Mouse (Mus musculus) embryonic facial prominence, embryonic 12.5 days (tissue): ENCODE data around the gene Uqcr11. TPM values are rescaled to one million over a fixed set of nuclear protein-coding genes. Genes with fewer than 3 reads are reported as not detected.

Experiments
- ATAC-seq: fragments of 200-750 bp; cut with Nextera tagmentation; 2 replicates; pipeline ENCODE4 v1.8.0; 2017; ENCODE audit not compliant: insufficient number of reproducible peaks, insufficient read depth, low FRiP score, low TSS enrichment
- H3K27ac ChIP-seq: fragments of 300-500 bp; sonication (generic); 2 replicates; pipeline ENCODE4 v1.5.1; 2016; ENCODE audit warnings: mild to moderate bottlenecking
- H3K27me3 ChIP-seq: fragments of 300-500 bp; sonication (generic); 2 replicates; pipeline ENCODE4 v1.6.1; 2016; ENCODE audit warnings: mild to moderate bottlenecking, moderate library complexity
- H3K36me3 ChIP-seq: fragments of 300-500 bp; sonication (generic); 2 replicates; pipeline ENCODE4 v1.6.1; 2016; ENCODE audit warnings: mild to moderate bottlenecking
- H3K4me1 ChIP-seq: fragments of 300-500 bp; sonication (generic); 2 replicates; pipeline ENCODE4 v1.6.1; 2016
- H3K4me2 ChIP-seq: fragments of 300-500 bp; sonication (generic); replicated peaks from 2 replicates; pipeline ENCODE4 v1.6.1; 2016; ENCODE audit warnings: mild to moderate bottlenecking, moderate library complexity
- H3K4me3 ChIP-seq: fragments of 300-500 bp; sonication (generic); 2 replicates; pipeline ENCODE4 v1.5.1; 2016; ENCODE audit warnings: mild to moderate bottlenecking
- H3K9ac ChIP-seq: fragments of 300-500 bp; sonication (generic); 2 replicates; pipeline ENCODE4 v1.6.1; 2016; ENCODE audit warnings: mild to moderate bottlenecking, moderate library complexity
- H3K9me3 ChIP-seq: fragments of 300-500 bp; sonication (generic); 2 replicates; pipeline ENCODE4 v1.6.1; 2016; ENCODE audit warnings: mild to moderate bottlenecking, moderate library complexity
- WGBS: fragments of 180-500 bp; shearing (Covaris S2); methylation state at CpG from one replicate; pipeline ENCODE4 v1.1.7; 2016; 5-methylcytosine and 5-hydroxymethylcytosine counted together
- polyA plus RNA-seq: library from polyadenylated mRNA; unstranded; fragments of >200 nt; fragmentation: Nextera tagmentation; extraction: Ambion mirVana; gene quantifications from 2 replicates; pipeline ENCODE4 v1.2.1, GENCODE M21; 2016

The Uqcr11 gene
- 403 and 464 TPM in 2 replicates for polyA plus RNA-seq

DNA sequence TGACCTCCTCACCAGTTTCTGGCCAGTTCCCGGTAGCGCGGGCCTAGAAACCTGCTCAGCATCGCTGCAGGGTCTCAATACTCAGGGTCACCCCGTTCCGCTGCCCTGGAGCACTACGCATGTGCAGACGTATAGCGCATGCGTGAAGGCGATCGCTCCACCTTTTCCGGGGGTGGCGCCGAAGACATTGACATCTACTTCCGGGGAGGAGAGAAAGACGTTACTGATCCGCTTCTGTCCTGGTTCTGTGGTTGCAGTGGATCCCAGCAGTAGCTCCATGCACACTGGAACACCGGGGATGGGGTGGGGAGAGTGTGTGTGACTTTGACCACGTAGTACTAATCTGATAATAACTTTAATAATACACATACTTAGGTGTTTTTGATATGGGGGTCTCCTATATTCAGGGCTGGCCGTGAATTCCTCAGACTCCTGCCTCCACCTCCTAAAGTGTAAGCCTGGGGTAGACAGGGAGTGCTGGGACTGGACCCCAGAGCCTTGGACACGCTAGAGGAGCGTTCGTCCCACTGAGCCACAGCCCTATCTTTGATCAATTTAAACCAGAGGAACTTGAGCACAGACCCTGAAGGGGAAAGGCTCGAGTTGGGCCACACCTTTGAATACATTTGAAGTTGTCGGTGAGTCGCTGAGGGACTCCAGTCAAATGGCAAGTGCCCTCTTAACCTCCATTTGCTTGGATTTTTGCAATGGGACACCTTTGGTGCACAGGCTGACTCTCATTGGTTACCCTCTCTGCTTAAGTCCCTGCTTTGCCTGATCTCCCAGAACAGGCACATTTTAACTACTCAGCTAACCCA lies at the start of gene Uqcr11:
Gene Uqcr11 (minus strand): TSS at position 147 of the 818 bp plus-strand sequence.
- WGBS: 2% methylated on average over 27 of the region's 27 CpGs
- ATAC-seq: peak; percentile 43

DNA sequence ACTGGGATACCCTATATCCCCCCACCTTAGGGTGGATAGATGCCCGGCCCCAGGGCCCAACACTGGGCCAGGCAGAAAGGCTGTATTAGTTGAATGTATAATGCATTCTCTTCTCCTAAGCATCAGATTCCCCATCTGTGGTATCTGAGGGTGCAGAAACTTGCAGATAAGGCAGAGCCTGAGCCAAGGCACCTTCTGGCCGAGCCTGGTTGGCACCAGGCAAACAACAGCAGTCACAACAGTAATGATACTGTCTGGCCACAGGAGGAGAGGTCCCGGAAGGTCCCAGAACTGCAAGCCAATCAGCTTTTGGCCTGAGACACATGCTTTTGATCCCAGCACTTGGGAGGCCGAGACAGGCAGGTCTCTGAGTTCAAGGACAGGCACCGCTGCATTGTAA lies 49.1 kb upstream of the Uqcr11 start:
- Histone ChIP-seq H3K27me3 (peaks cover 7% of the 10 kb centered on the region; the same call in 1 of the 2 replicates), H3K4me2 (no peak overlapping the region), H3K27ac (no peak overlapping the region), H3K4me1 (no peaks in the 10 kb centered on the region), H3K36me3 (no peaks in the 10 kb centered on the region), H3K9ac (no peak overlapping the region), H3K4me3 (no peak overlapping the region), H3K9me3 (no peaks in the 10 kb centered on the region)
- ATAC-seq: no peak
- WGBS: 82% methylated on average over 5 of the region's 5 CpGs

More for the DNA sequence above, at the start of gene Uqcr11:
- H3K36me3 ChIP-seq: peaks cover 55% of the 10 kb centered on the region
- H3K9me3 ChIP-seq: no peaks in the 10 kb centered on the region
- peak within 1 kb of the TSS; percentile 96 for H3K4me3 ChIP-seq
- peak within 1 kb of the TSS; percentile 88 for H3K9ac ChIP-seq
- peak within 1 kb of the TSS; percentile 83 for H3K27ac ChIP-seq
- H3K4me1 ChIP-seq: peaks cover 24% of the 10 kb centered on the region
- peak within 1 kb of the TSS; percentile 96 for H3K4me2 ChIP-seq
- no peaks in the 10 kb centered on the region for H3K27me3 ChIP-seq

DNA sequence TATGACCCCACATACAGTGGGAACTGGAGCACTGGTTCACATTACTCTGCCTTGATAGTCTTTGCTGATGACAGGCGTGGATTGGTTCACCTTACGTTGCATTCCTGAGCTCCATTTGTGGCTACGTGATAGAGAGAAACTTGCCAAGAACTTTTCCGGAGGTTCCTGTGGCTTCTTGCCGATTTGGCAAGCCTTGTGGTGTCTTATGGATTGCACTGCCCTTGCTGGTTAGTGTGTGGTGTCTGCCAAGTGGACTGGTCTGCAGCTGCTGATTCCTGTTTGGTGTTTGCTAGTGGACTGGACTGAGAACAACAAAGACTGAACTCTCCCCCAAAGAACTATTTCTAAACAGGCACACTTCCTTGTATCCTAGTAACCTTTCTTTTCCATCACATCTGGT lies 48.2 kb upstream of the Uqcr11 start:
- H3K9ac ChIP-seq: no peak overlapping the region
- ATAC-seq: no peak
- H3K4me1 ChIP-seq: no peaks in the 10 kb centered on the region
- H3K4me3 ChIP-seq: no peak overlapping the region
- H3K9me3 ChIP-seq: no peaks in the 10 kb centered on the region
- H3K36me3 ChIP-seq: no peaks in the 10 kb centered on the region
- H3K4me2 ChIP-seq: no peak overlapping the region
- no peak overlapping the region for H3K27ac ChIP-seq
- H3K27me3 ChIP-seq: peaks cover 7% of the 10 kb centered on the region; the same call in 1 of the 2 replicates
- WGBS: 82% methylated on average over 5 of the region's 5 CpGs

DNA sequence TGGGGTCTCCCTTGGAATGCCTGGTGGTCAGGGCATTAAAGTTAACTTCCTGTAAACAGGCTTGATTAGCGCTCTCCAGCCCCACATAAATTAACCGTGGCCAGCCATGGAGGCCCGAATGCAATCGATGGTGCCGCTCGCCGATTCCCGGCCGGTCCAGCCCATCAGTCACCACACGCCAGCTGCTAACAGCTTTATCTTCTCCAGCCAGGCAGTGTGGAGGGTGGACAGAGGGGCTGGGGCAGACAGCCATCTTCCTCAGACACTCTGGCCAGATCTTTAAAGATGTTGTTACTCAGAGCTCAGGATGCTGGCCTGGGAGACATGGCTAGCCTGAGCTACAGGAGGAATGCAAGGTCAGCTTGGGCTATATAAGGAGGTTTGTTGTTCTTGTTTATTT lies 47.0 kb upstream of the Uqcr11 start:
- Histone ChIP-seq H3K36me3 (no peaks in the 10 kb centered on the region), H3K4me1 (no peaks in the 10 kb centered on the region), H3K4me2 (no peak overlapping the region), H3K27me3 (peaks cover 7% of the 10 kb centered on the region; the same call in 1 of the 2 replicates), H3K9ac (no peak overlapping the region), H3K27ac (no peak overlapping the region), H3K4me3 (no peak overlapping the region), H3K9me3 (no peaks in the 10 kb centered on the region)
- WGBS: 81% methylated on average over 10 of the region's 10 CpGs
- no peak for ATAC-seq

DNA sequence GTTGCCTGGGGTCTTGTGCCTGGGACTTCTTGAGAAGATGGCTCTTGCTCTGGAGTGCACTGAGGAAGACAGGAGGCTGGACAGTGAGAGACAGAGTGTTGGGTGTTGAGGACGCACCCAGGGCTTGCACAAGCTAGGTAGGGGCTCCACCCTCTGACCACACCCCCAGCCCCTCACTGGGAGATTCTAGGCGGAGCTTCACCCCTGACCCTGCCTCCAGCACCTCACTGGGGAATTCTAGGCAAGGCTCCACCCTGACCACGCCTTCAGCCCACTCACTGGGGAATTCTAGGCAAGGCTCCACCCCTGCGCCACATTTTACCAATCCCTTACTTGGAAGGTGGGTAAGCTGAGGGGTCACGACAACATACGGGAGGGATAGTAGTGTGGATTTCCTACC lies 44.0 kb upstream of the Uqcr11 start:
- WGBS: 11% methylated on average over 6 of the region's 6 CpGs
- Histone ChIP-seq H3K4me3 (no peak overlapping the region), H3K9me3 (no peaks in the 10 kb centered on the region), H3K4me2 (no peak overlapping the region), H3K9ac (no peak overlapping the region), H3K27ac (no peak overlapping the region), H3K36me3 (no peaks in the 10 kb centered on the region), H3K4me1 (no peaks in the 10 kb centered on the region), H3K27me3 (peaks cover 16% of the 10 kb centered on the region)
- ATAC-seq: no peak

DNA sequence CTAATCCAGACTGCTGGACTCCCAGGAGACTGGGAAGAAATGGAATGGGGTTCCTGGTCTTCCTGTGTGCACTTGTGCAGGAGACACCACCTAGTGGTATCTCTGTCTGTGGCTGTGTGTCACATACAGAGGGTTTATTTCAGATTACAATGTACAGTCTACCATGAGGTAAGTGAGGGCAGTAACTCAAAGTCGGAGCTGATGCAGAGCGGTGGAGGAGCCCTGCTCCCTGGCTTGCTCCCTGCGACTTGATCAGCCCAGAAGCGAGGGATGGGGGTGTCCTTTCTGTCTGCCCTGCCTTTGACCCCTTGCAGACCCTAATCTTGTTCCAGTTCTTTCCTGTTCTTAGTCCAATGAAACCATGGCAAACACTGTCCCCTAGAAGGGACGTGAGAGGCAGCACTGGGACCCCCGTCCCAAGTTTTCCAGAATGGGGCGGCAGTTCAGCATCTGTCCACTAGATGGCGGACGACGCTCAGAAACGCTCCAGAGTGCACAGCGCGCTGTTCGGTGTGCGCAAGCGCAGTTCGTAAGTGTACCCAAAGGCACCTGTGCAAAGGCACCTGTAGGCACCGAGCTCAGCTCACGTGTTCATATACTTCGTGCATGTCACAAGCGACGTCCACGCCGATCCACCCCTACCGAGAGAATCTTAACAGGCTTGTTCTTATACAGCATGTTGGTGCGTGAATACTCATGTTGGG lies 39.4 kb upstream of the Uqcr11 start:
- ATAC-seq: no peak
- peaks cover 22% of the 10 kb centered on the region for H3K27me3 ChIP-seq
- no peak overlapping the region for H3K9ac ChIP-seq
- no peak overlapping the region for H3K27ac ChIP-seq
- H3K4me3 ChIP-seq: no peak overlapping the region
- no peak overlapping the region for H3K4me2 ChIP-seq
- 8% methylated on average over 26 of the region's 26 CpGs for WGBS
- H3K9me3 ChIP-seq: no peaks in the 10 kb centered on the region
- no peaks in the 10 kb centered on the region for H3K36me3 ChIP-seq
- 0 out of 2 replicates have a peak, but pooled peaks cover 4% of the 10 kb centered on the region for H3K4me1 ChIP-seq

DNA sequence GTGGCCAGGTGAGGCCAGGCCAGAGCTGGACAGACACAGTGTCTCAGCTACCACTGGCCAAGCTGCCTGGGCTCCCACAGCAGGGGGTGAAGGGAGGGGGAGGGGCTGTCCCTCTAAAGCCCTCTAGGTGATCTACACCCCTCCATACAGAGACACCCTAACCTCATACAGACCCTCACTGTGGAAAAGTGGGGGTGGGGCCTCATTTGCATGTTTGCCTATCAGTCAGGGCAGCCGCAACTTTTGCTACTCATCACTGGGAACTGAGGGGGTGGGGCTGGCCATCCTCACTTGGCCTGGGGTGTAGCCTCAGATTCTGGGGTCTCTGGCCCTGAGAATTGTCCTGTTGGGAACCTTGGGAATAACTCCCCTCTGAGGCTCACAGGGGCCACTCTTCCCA lies 38.4 kb upstream of the Uqcr11 start:
- peaks cover 19% of the 10 kb centered on the region for H3K27me3 ChIP-seq
- WGBS: 40% methylated on average over 1 of the region's 1 CpGs

DNA sequence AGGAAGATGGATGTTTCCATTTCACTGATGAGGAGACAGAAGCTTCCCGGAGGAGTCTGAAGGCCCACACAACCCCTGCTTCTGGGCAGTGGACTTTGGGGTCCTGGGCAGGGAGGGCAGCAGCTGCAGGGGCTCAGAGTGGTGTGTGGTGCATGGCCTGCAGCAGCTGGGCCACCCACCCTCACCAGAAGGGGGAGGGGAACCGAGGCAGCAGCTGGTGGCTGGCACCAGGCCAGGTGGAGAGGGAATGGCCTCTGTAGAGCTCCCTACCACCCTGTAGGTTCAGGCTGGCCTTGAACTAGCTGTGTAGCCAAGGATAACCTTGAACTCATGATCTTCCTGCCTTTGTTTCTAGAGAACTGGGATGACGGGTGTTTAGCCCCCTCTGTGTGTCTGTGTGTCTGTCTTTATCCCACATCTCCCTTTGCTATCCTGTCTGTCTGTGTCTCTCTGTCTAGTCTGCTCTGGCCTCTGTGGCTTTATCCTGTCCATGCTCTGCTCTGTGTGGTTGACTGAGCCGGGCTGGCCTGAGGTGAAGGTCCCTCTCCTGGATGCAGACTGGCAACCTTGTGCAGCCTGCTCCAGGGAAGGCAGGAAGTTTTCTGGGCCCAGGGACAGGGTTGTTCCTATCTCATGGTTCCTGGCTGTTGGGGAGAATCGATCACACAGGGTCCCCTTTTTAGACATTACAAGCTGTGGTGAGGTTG lies 37.9 kb upstream of the Uqcr11 start:
- H3K4me1 ChIP-seq: 0 out of 2 replicates have a peak, but pooled peaks cover 4% of the 10 kb centered on the region
- no peak overlapping the region for H3K4me2 ChIP-seq
- no peak overlapping the region for H3K9ac ChIP-seq
- H3K9me3 ChIP-seq: no peaks in the 10 kb centered on the region
- H3K4me3 ChIP-seq: no peak overlapping the region
- no peaks in the 10 kb centered on the region for H3K36me3 ChIP-seq
- peaks cover 19% of the 10 kb centered on the region for H3K27me3 ChIP-seq
- ATAC-seq: no peak
- 49% methylated on average over 5 of the region's 5 CpGs for WGBS
- no peak overlapping the region for H3K27ac ChIP-seq

More for the DNA sequence above, 38.4 kb upstream of the Uqcr11 start:
- H3K4me2 ChIP-seq: no peak overlapping the region
- H3K27ac ChIP-seq: no peak overlapping the region
- H3K4me1 ChIP-seq: 0 out of 2 replicates have a peak, but pooled peaks cover 4% of the 10 kb centered on the region
- H3K4me3 ChIP-seq: no peak overlapping the region
- no peaks in the 10 kb centered on the region for H3K9me3 ChIP-seq
- H3K36me3 ChIP-seq: no peaks in the 10 kb centered on the region
- no peak overlapping the region for H3K9ac ChIP-seq
- no peak for ATAC-seq

DNA sequence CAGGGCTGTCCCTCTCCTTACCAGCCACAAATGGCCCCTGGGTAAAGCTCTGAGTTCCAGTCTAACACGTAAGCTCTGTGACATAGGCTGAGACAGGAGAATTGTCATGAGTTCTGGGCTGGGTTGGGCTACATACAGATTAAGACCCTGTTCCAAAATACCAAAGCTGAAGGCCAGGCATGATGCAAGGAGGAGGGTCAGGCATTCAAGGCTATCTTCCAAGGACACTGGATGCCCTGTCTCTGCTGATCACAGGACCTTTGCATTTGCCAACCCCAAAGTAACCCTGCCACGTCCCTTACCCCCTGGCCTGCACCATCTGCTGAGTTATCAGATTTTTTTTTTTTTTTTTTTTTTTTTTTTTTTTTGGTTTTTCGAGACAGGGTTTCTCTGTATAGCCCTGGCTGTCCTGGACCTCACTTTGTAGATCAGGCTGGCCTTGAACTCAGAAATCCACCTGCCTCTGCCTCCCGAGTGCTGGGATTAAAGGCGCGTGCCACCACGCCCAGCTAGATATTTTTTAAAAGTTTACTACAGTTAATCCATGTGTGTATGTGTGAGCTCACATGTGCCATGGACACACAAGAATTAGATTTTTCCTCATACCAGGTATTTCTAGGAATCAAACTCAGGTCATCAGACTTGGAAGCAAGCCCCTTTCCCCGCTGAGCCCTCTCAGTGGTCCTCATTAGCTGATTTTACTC lies 37.1 kb upstream of the Uqcr11 start:
- no peak overlapping the region for H3K9ac ChIP-seq

DNA sequence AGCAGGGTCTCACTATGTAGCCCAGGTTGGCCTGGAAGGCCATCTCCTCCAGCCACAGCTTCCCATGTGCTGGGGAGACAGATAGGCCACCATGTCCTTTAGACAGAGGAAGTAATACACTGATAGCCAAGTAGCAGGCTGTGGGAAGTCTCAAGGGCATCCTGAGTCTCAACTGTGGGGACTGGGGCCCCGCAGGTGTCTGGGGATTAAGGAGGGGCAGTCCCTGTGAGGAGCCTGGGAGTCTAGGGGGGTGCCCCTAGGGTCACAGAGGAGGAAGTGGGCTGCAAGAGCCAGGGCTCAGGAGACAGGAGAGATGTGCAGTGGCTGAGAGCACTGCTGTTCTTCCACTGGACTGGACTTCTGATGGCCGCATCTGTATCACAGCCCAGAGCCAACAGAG lies 36.4 kb upstream of the Uqcr11 start:
- 46% methylated on average over 2 of the region's 2 CpGs for WGBS
- H3K4me1 ChIP-seq: 0 out of 2 replicates have a peak, but pooled peaks cover 4% of the 10 kb centered on the region
- no peaks in the 10 kb centered on the region for H3K36me3 ChIP-seq
- no peak overlapping the region for H3K4me2 ChIP-seq
- H3K9ac ChIP-seq: no peak overlapping the region
- no peaks in the 10 kb centered on the region for H3K9me3 ChIP-seq
- H3K4me3 ChIP-seq: no peak overlapping the region
- peaks cover 16% of the 10 kb centered on the region for H3K27me3 ChIP-seq
- no peak for ATAC-seq
- no peak overlapping the region for H3K27ac ChIP-seq

More for the DNA sequence above, 37.1 kb upstream of the Uqcr11 start:
- Histone ChIP-seq H3K4me3 (no peak overlapping the region), H3K27me3 (peaks cover 19% of the 10 kb centered on the region), H3K4me1 (0 out of 2 replicates have a peak, but pooled peaks cover 4% of the 10 kb centered on the region), H3K27ac (no peak overlapping the region), H3K36me3 (no peaks in the 10 kb centered on the region), H3K9me3 (no peaks in the 10 kb centered on the region), H3K4me2 (no peak overlapping the region)
- ATAC-seq: no peak
- WGBS: 82% methylated on average over 8 of the region's 8 CpGs

DNA sequence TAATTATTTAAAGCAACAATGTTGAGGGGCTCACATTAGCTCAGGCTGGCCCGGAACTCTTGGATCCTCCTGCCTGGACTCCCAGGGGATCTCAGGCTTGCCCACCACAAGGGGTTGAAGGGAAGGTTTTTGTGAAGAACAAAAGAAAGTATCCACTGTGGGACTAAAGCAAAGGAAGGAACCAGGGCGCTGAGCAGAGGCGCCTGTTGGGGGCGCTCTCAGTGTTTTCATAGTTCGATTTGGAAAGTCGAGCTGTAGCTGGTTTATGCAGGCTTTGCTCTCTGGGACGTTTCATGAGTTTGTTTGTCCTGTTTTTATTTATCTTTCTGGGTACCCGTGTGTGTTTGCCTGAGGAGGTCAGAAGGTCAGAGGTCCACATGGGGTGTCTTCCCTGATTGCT lies 35.0 kb upstream of the Uqcr11 start:
- WGBS: 55% methylated on average over 8 of the region's 8 CpGs
- 0 out of 2 replicates have a peak, but pooled peaks cover 4% of the 10 kb centered on the region for H3K4me1 ChIP-seq
- no peak overlapping the region for H3K9ac ChIP-seq
- H3K27me3 ChIP-seq: peaks cover 16% of the 10 kb centered on the region
- no peak overlapping the region for H3K27ac ChIP-seq
- H3K9me3 ChIP-seq: no peaks in the 10 kb centered on the region
- H3K36me3 ChIP-seq: no peaks in the 10 kb centered on the region
- no peak overlapping the region for H3K4me3 ChIP-seq
- no peak overlapping the region for H3K4me2 ChIP-seq
- no peak for ATAC-seq
